Mouse (Mus musculus): ENCODE measurements around the gene Ccn5. TPM values are rescaled to one million over a fixed set of nuclear protein-coding genes. Genes with fewer than 3 reads are reported as not detected.

Gene Ccn5
- total RNA-seq, 2 experiments from 2014 or later = 0.17 to 0.23 TPM

DNA sequence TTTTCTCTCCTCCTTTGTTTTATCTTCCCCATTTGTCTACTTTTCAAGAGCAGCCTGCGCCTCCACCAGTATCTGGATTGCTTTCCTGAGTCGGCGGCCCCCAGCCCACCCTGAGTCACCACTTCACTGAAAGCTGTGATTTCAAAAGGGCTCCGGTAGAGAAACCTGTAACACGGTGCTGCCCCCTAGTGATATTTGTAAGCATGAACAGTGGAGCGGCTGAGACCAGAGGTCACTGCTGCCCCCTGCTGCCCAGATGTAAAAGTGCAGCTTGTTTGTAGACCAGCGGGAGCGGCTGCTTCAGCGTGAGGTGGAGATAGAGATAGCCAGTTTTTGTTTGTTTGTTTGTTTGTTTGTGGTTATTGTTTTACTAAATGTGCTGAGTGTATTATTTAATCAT, 17.4 kb downstream of the Ccn5 start:
- intact Hi-C loops (cut with DNase I) = no loop called here

DNA sequence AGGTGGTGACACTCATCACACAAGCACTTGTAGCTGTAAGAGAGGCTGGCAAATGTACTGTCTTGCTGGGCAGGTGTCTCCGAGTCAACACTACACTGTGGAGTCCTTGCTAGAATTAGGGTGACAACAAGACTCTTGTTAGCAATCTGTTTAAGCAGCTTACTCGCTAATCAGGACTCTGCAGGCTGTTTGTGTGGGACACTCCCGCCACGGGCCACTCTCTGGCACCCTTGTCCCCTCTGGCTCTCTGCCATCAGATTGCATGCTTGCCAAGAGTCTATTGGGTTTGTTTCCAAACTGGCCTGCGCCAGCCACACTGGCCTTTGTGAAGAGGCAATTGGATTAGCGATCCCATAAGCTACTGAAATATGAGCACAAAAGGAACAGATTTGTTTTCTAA, 18.9 kb downstream of the Ccn5 start:
- DNase-seq (ENCODE audit: low spot score in 2 of 2) = no peak
- intact Hi-C loops (cut with DNase I) = no loop called here

More for the DNA sequence above, 17.4 kb downstream of the Ccn5 start:
- DNase-seq (ENCODE audit: low spot score in 2 of 2) = peak; percentile 74 to 78

- intact Hi-C loops (cut with DNase I) = no loop called here
These were observed 21.4 kb downstream of the Ccn5 start for GRCm38 (mm10) chr2:163842043-163842442.

DNA sequence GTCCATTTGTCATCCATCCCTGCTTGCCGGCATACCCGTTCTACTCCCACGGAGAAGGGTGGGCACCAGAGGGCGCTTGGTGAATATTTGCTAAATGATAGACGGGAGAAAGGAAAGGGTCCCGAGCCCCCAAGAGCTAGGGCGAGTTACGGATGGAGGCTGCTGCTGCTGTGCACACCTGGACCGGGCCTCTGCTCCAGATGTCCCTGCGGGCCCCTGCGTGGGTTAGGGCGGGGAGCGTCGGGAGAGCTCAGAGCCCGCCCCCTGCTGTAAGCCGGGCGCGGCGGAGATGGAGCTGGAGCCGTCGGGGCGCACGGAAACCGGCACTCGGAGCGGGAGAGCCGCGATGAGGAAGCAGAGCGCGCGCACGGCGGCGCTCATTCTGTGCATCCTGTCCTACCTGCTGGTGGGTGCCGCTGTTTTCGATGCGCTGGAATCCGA, 32.8 kb downstream of the Ccn5 start, which contains the start of gene Kcnk15:
Gene Kcnk15 (plus strand): TSS at position 191 of the 441 bp plus-strand sequence.
- no peak for DNase-seq (ENCODE audit: low spot score in 2 of 2)

More at GRCm38 (mm10) chr2:163842043-163842442, 21.4 kb downstream of the Ccn5 start:
- no peak for DNase-seq (ENCODE audit: low spot score in 2 of 2)

DNA sequence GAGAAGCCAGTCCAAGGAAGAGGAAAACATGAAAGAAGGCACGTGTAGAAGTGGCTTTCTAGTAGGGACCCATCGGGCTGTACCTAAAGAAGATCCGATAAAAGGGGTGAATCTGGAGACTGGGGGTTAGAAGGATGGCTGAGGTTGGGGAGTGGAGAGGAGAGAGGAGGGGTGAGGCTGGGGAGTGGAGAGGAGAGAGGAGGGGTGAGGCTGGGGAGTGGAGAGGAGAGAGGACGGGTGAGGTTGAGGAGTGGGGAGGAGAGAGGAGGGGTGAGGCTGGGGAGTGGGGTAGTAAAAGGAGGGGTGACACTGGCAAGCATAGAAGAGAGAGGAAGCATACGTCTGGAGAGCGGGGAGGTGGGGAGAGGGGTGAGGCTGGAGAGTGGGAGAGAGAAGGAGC, 36.6 kb downstream of the Ccn5 start:
- intact Hi-C loops (cut with DNase I) = loop anchor here (5.0 kb wide), 2 partner anchors 95 to 110 kb away; no protein-coding TSS in a partner anchor
- no peak for DNase-seq (ENCODE audit: low spot score in 2 of 2)

More for the DNA sequence above, 32.8 kb downstream of the Ccn5 start, which contains the start of gene Kcnk15:
- intact Hi-C loops (cut with DNase I) = no loop called here

GRCm38 (mm10) chr2:163858254-163858947, 37.7 kb downstream of the Ccn5 start:
- intact Hi-C loops (cut with DNase I) = loop anchor here (5.0 kb wide), 2 partner anchors 94 to 109 kb away; no protein-coding TSS in a partner anchor
- DNase-seq (ENCODE audit: low spot score in 2 of 2) = peak; percentile 43 to 69

DNA sequence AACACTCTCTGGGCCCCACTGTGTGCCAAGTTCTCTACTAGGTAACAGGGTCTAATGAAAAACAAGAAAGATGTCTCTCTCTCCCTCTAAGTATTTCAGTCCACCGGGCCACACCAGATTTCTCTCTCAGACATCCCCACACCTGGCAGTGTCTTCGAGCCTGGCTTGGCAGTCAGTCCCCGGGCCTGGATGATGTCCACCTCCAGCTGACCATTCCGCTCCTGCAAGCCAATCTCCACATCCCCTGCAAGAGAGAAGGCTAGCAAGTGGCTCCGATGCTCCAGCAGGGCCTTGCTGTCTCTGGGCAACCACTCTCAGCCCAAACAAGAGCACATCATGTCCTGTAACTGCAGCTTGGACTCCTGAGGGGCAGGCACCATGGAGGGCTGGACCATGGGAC, 44.6 kb downstream of the Ccn5 start:
- DNase-seq (ENCODE audit: low spot score in 2 of 2) = no peak
- intact Hi-C loops (cut with DNase I) = no loop called here

GRCm38 (mm10) chr2:163866061-163866460, 45.4 kb downstream of the Ccn5 start:
- no peak for DNase-seq (ENCODE audit: low spot score in 2 of 2)
- intact Hi-C loops (cut with DNase I) = no loop called here

DNA sequence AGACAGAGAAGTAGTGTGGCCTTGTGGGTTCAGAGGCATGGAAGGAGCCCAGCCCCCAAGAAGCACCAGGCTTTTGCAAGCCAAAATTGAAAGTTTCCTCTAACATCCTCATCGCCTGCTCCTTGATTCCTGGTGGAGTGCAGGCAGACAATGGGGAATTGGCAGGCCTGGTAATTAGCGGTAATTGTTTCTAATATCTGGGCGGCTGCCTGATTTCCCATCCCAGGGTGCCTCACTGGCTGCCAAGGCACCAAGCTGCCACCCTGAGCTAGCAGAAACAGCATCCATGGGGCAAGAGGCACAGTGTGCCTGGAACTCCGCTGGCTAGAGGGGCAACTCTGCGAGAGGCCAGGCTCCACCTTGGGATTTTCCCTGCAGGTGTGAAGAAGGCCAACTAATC, 49.1 kb downstream of the Ccn5 start:
- intact Hi-C loops (cut with DNase I) = no loop called here
- DNase-seq (ENCODE audit: low spot score in 2 of 2) = no peak

DNA sequence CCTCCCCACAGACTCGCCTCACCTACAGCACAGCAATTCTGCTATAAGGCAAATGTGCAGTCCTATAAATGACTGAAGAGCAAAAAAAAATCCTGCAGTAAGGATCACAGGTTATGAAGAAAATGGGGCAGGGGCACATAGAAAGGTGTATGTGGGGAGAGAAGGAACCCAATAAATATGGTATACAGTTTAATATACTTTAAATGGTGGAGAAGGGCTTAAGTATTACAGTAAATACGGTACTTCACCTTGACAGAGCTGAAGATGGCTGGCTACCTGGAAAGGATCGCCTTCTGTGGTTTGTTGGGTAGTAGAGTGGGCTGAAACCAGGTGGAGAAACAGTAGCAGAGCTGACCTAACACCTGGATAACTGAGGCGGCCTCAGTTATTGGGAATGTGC, 50.6 kb downstream of the Ccn5 start:
- intact Hi-C loops (cut with DNase I) = no loop called here
- DNase-seq (ENCODE audit: low spot score in 2 of 2) = no peak

GRCm38 (mm10) chr2:163871906-163872305, 51.2 kb downstream of the Ccn5 start:
- no peak for DNase-seq (ENCODE audit: low spot score in 2 of 2)
- intact Hi-C loops (cut with DNase I) = no loop called here

DNA sequence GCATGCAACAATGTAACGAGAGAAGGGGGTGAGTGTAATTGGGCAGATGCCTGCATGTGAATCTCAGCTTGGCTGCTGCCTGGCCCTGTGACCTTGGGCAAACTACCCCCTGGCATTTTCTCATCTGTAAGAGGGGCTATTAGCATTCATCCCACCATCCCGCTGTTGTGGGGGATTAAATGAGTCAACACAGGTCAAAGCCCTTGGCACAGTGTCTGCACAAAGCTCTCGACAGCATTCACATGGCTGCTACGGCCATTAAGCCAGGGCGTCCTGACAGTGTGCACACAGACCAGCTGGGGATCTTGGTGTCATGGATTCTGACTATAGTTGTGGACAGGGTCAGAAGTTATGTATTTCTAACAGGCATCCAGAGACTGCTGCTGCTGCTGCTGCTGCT, 54.2 kb downstream of the Ccn5 start:
- no peak for DNase-seq (ENCODE audit: low spot score in 2 of 2)
- intact Hi-C loops (cut with DNase I) = loop anchor here (2.0 kb wide), 1 partner anchor 44 kb away; the partner anchor contains the start of gene Rims4

- DNase-seq (ENCODE audit: low spot score in 2 of 2) = peak in 1 of 2 experiments; percentile 31
- intact Hi-C loops (cut with DNase I) = loop anchor here (2.0 kb wide), 1 partner anchor 43 kb away; the partner anchor contains the start of gene Rims4
These were observed 54.8 kb downstream of the Ccn5 start for GRCm38 (mm10) chr2:163875484-163875883.

GRCm38 (mm10) chr2:163876830-163877498, 56.3 kb downstream of the Ccn5 start:
- intact Hi-C loops (cut with DNase I) = no loop called here
- peak; percentile 56 for DNase-seq (ENCODE audit: low spot score in 2 of 2)

DNA sequence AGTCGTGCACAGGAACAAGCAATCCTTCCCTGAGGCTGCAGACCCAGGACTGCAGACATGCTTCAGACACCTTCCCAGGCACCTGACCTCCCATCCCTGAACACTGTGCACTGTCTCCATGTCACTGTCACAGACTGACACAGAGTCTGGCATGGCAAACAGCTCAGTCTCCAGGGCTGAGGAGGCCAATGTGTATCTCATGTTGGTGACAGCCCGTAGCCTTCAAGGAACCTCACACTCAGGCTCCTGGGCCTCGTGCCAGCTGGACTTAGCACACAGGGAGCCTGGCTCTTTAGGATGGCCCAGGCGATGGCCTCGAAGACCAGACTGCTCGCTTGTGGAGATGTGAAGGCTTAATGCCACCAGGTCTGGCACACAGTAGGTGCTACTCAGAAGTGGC, 60.2 kb downstream of the Ccn5 start:
- no peak for DNase-seq (ENCODE audit: low spot score in 2 of 2)
- intact Hi-C loops (cut with DNase I) = no loop called here

Other genes with a start within 250 kb of the Ccn5 start
- 10 to 100 TPM; 63.0 to 70.7 TPM for gene Ttpal, start 218.5 kb upstream of the Ccn5 start, total RNA-seq (2021)
- 100 to 1,000 TPM; 224 to 251 TPM for gene Serinc3, start 175.7 kb upstream of the Ccn5 start, total RNA-seq (2021)
- 100 to 1,000 TPM; 135 to 144 TPM for gene Pkig, start 162.5 kb upstream of the Ccn5 start, total RNA-seq (2021)
- 1 to 10 TPM; 1.5 to 1.6 TPM for gene Ada, start 70.6 kb upstream of the Ccn5 start, total RNA-seq (2021)
- gene Kcnk15, start 32.8 kb downstream of the Ccn5 start, total RNA-seq (2021) = under 1 TPM in 1 of 2 experiments, not detected in 1; 0.54 TPM
- 10 to 100 TPM; 86.6 to 94.5 TPM for gene Rims4, start 97.8 kb downstream of the Ccn5 start, total RNA-seq (2021)
- gene Ywhab, start 174.1 kb downstream of the Ccn5 start, total RNA-seq (2021) = 100 to 1,000 TPM; 422 to 471 TPM
- gene Pabpc1l, start 204.6 kb downstream of the Ccn5 start, total RNA-seq (2021) = 1 to 10 TPM in 1 of 2 experiments, under 1 TPM in 1; 0.44 to 2.0 TPM
- gene Stk4, start 249.5 kb downstream of the Ccn5 start, total RNA-seq (2021) = 10 to 100 TPM; 31.1 to 39.7 TPM